Comparison of ENCODE assay signal across 24 mouse cellular contexts in the genomic region with DNA sequence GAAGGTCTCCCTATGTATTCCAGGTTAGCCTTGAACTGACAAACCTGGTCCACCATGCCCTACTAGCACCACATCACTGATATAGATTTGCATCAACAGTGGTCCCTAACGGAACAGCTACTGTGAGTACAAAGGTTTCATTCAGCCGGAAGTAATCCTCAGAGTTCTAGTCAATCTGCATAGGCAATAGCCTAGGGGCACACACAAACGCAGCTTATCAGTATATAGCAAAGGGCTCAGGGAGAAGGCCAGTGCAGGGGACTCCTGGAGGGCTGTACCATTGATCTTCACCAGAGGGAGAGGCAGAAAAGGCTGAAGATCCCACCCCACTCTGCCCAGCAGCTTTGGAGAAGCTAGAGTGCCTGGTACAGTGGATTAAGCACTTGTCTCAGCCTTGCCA. TPM values are rescaled to one million over a fixed set of nuclear protein-coding genes. Genes with fewer than 3 reads are reported as not detected.
A peak's percentile ranks its signal among the peaks of the same experiment; 100 is the strongest.
DNase-seq lines count a peak whose midpoint lies in the region; ATAC-seq and TF ChIP-seq lines count a peak whose summit lies in the region.
"Had no signal": no experiment of that assay in that cellular context is flagged by ENCODE, and none has a peak within 500 bp of the region (broad histone marks: within the 10 kb centered on the region; RNA-seq: fewer than 3 reads in every experiment).

No protein-coding gene starts in this region.

- TF ChIP-seq CTCF in midbrain, postnatal 0 days (IDR thresholded peaks at IDR 0.05), result no peak

- H3K27me3 ChIP-seq in forebrain, embryonic 12.5 days, result 0 out of 2 replicates have a peak, but pooled peaks cover 3% of the 10 kb centered on the region
- no peaks in the 10 kb centered on the region for H3K27me3 ChIP-seq in forebrain, embryonic 16.5 days (replicated peaks; ENCODE audit: control insufficient read depth, insufficient read depth, low read length)
- no peaks in the 10 kb centered on the region for H3K27me3 ChIP-seq in midbrain, embryonic 11.5 days (ENCODE audit: control insufficient read depth, insufficient read depth, low read length)
- H3K27me3 ChIP-seq in midbrain, postnatal 0 days (ENCODE audit: insufficient read depth, low read length), result no peaks in the 10 kb centered on the region
- H3K27me3 ChIP-seq in midbrain, embryonic 12.5 days, result no peaks in the 10 kb centered on the region
- H3K27me3 ChIP-seq: intestine, embryonic 15.5 days; neural tube, embryonic 13.5 days had no signal

- H3K9me3 ChIP-seq in forebrain, embryonic 12.5 days, result no peaks in the 10 kb centered on the region
- no peaks in the 10 kb centered on the region for H3K9me3 ChIP-seq in forebrain, embryonic 16.5 days (ENCODE audit: control insufficient read depth, low read length)
- H3K9me3 ChIP-seq in midbrain, embryonic 11.5 days (ENCODE audit: control insufficient read depth, low read length), result no peaks in the 10 kb centered on the region
- H3K9me3 ChIP-seq in midbrain, postnatal 0 days (ENCODE audit: low read length), result no peaks in the 10 kb centered on the region
- H3K9me3 ChIP-seq in midbrain, embryonic 12.5 days, result no peaks in the 10 kb centered on the region
- H3K9me3 ChIP-seq: intestine, embryonic 15.5 days; limb, embryonic 10.5 days; liver, embryonic 15.5 days; neural tube, embryonic 13.5 days had no signal

- DNase-seq in midbrain, embryonic 11.5 days (ENCODE audit: low spot score, missing footprints), result no peak
- DNase-seq in midbrain, postnatal 0 days (ENCODE audit: low spot score), result no peak
- no peak for DNase-seq in yolk sac, embryonic 10.5 days (ENCODE audit: low spot score)
- no peak for DNase-seq in kidney, postnatal 14 days
- DNase-seq: cerebellum, adult 2 months; cerebellum, postnatal 36 days; heart, postnatal 10 days; kidney, adult 9 months; kidney, postnatal 36 days had no signal

- ATAC-seq in forebrain, embryonic 12.5 days (ENCODE audit: low FRiP score), result no peak
- ATAC-seq in forebrain, embryonic 16.5 days, result no peak
- peak; percentile 59 for ATAC-seq in midbrain, embryonic 11.5 days (ENCODE audit: low FRiP score)
- no peak for ATAC-seq in midbrain, postnatal 0 days (ENCODE audit: low FRiP score)
- ATAC-seq in midbrain, embryonic 12.5 days (ENCODE audit: low FRiP score, low read depth), result no peak
- ATAC-seq: intestine, embryonic 15.5 days; lung, postnatal 0 days had no signal

- H3K27ac ChIP-seq in forebrain, embryonic 12.5 days, result 0 out of 2 replicates have a peak overlapping the region, but pooled peaks have one; percentile 25
- H3K27ac ChIP-seq in forebrain, embryonic 16.5 days (ENCODE audit: low read length), result no peak overlapping the region
- no peak overlapping the region for H3K27ac ChIP-seq in midbrain, embryonic 11.5 days (ENCODE audit: low read depth, low read length)
- H3K27ac ChIP-seq in midbrain, postnatal 0 days (ENCODE audit: low read depth, low read length), result no peak overlapping the region
- H3K27ac ChIP-seq in midbrain, embryonic 12.5 days (replicated peaks), result peak overlapping the region; percentile 16; the same call in 1 of the 2 replicates
- H3K27ac ChIP-seq: hindbrain, embryonic 14.5 days; intestine, embryonic 15.5 days; limb, embryonic 10.5 days; liver, embryonic 15.5 days; neural tube, embryonic 13.5 days; stomach, postnatal 0 days had no signal

- peaks cover 55% of the 10 kb centered on the region for H3K4me1 ChIP-seq in forebrain, embryonic 12.5 days
- H3K4me1 ChIP-seq in forebrain, embryonic 16.5 days (replicated peaks; ENCODE audit: control insufficient read depth, insufficient read depth, low read length), result peaks cover 22% of the 10 kb centered on the region
- H3K4me1 ChIP-seq in midbrain, embryonic 11.5 days (ENCODE audit: control insufficient read depth, insufficient read depth, low read length), result peaks cover 37% of the 10 kb centered on the region
- peaks cover 3% of the 10 kb centered on the region; the same call in 1 of the 2 replicates for H3K4me1 ChIP-seq in midbrain, postnatal 0 days (ENCODE audit: insufficient read depth, low read length)
- H3K4me1 ChIP-seq in midbrain, embryonic 12.5 days, result peaks cover 59% of the 10 kb centered on the region

- WGBS in forebrain, embryonic 12.5 days, result 14% methylated on average over 3 of the region's 3 CpGs
- WGBS in forebrain, embryonic 16.5 days, result 11% methylated on average over 3 of the region's 3 CpGs
- 12% methylated on average over 3 of the region's 3 CpGs for WGBS in midbrain, embryonic 11.5 days
- WGBS in midbrain, postnatal 0 days, result 14% methylated on average over 3 of the region's 3 CpGs
- WGBS in midbrain, embryonic 12.5 days, result 18% methylated on average over 3 of the region's 3 CpGs

- peaks cover 9% of the 10 kb centered on the region; the same call in 1 of the 2 replicates for H3K36me3 ChIP-seq in forebrain, embryonic 12.5 days (replicated peaks)
- H3K36me3 ChIP-seq in forebrain, embryonic 16.5 days (ENCODE audit: control insufficient read depth, insufficient read depth), result no peaks in the 10 kb centered on the region
- H3K36me3 ChIP-seq in midbrain, embryonic 11.5 days (ENCODE audit: control insufficient read depth, insufficient read depth, low read length), result no peaks in the 10 kb centered on the region
- peaks cover 4% of the 10 kb centered on the region; the same call in 1 of the 2 replicates for H3K36me3 ChIP-seq in midbrain, postnatal 0 days (ENCODE audit: insufficient read depth, low read length)
- peaks cover 13% of the 10 kb centered on the region; the same call in 1 of the 2 replicates for H3K36me3 ChIP-seq in midbrain, embryonic 12.5 days
- H3K36me3 ChIP-seq: intestine, embryonic 15.5 days; liver, embryonic 15.5 days had no signal

- H3K4me3 ChIP-seq in forebrain, embryonic 12.5 days (replicated peaks), result no peak overlapping the region
- H3K4me3 ChIP-seq in forebrain, embryonic 16.5 days (replicated peaks; ENCODE audit: low read length), result no peak overlapping the region
- H3K4me3 ChIP-seq in midbrain, embryonic 11.5 days (ENCODE audit: low read depth, low read length), result no peak overlapping the region
- H3K4me3 ChIP-seq in midbrain, postnatal 0 days (ENCODE audit: low read depth, low read length), result no peak overlapping the region
- no peak overlapping the region for H3K4me3 ChIP-seq in midbrain, embryonic 12.5 days
- H3K4me3 ChIP-seq: intestine, embryonic 15.5 days; limb, embryonic 10.5 days; liver, embryonic 15.5 days; neural tube, embryonic 13.5 days had no signal

- H3K9ac ChIP-seq in forebrain, embryonic 12.5 days, result no peak overlapping the region
- H3K9ac ChIP-seq in forebrain, embryonic 16.5 days (replicated peaks; ENCODE audit: low read depth, low read length), result no peak overlapping the region
- H3K9ac ChIP-seq in midbrain, embryonic 11.5 days (ENCODE audit: low read length), result no peak overlapping the region
- no peak overlapping the region for H3K9ac ChIP-seq in midbrain, postnatal 0 days (replicated peaks; ENCODE audit: low read length, poor library complexity, severe bottlenecking)
- no peak overlapping the region for H3K9ac ChIP-seq in midbrain, embryonic 12.5 days (replicated peaks)
- H3K9ac ChIP-seq: hindbrain, embryonic 14.5 days; intestine, embryonic 15.5 days; liver, embryonic 15.5 days; neural tube, embryonic 13.5 days had no signal

- H3K4me2 ChIP-seq in forebrain, embryonic 12.5 days, result no peak overlapping the region
- no peak overlapping the region for H3K4me2 ChIP-seq in forebrain, embryonic 16.5 days (ENCODE audit: low read length)
- H3K4me2 ChIP-seq in midbrain, embryonic 11.5 days, result no peak overlapping the region
- H3K4me2 ChIP-seq in midbrain, postnatal 0 days (ENCODE audit: low read depth, low read length, poor library complexity, severe bottlenecking), result no peak overlapping the region
- no peak overlapping the region for H3K4me2 ChIP-seq in midbrain, embryonic 12.5 days (replicated peaks)
- H3K4me2 ChIP-seq: heart, embryonic 11.5 days; hindbrain, embryonic 14.5 days; intestine, embryonic 15.5 days; liver, embryonic 15.5 days; neural tube, embryonic 13.5 days had no signal

RNA-seq across cellular contexts. Expression of a gene that starts 27.0 kb away (rescaled TPM):
- 9.6 and 12.1 TPM in 2 replicates for polyA plus RNA-seq in forebrain, embryonic 12.5 days (2016; fragmentation: Nextera tagmentation; extraction: Ambion mirVana)
- 5.4 and 12.1 TPM in 2 replicates for polyA plus RNA-seq in forebrain, embryonic 16.5 days (2015; fragmentation: Nextera tagmentation; extraction: Ambion mirVana)
- polyA plus RNA-seq in midbrain, embryonic 11.5 days (2014; fragmentation: Nextera tagmentation; extraction: Ambion mirVana), result 7.6 and 9.3 TPM in 2 replicates
- total RNA-seq in midbrain, postnatal 0 days (2014; rRNA removed), result 94.6 and 131 TPM in 2 replicates
- 13.0 and 13.2 TPM in 2 replicates for polyA plus RNA-seq in midbrain, postnatal 0 days (2015; fragmentation: Nextera tagmentation; extraction: Ambion mirVana)
- polyA plus RNA-seq in midbrain, embryonic 12.5 days (2016; fragmentation: Nextera tagmentation; extraction: Ambion mirVana), result 16.2 and 16.5 TPM in 2 replicates

RNA-seq across cellular contexts. Expression of a gene that starts 39.0 kb away (rescaled TPM):
- 0.19 and 0.26 TPM in 2 replicates for polyA plus RNA-seq in forebrain, embryonic 12.5 days (2016; fragmentation: Nextera tagmentation; extraction: Ambion mirVana)
- polyA plus RNA-seq in forebrain, embryonic 16.5 days (2015; fragmentation: Nextera tagmentation; extraction: Ambion mirVana), result 0.38 and 0.48 TPM in 2 replicates
- polyA plus RNA-seq in midbrain, embryonic 11.5 days (2014; fragmentation: Nextera tagmentation; extraction: Ambion mirVana), result not detected in 2 replicates
- 0.93 and 6.5 TPM in 2 replicates for total RNA-seq in midbrain, postnatal 0 days (2014; rRNA removed)
- 1.2 and 1.3 TPM in 2 replicates for polyA plus RNA-seq in midbrain, postnatal 0 days (2015; fragmentation: Nextera tagmentation; extraction: Ambion mirVana)
- polyA plus RNA-seq in midbrain, embryonic 12.5 days (2016; fragmentation: Nextera tagmentation; extraction: Ambion mirVana), result 0.36 TPM in 1 of 2 replicates, not detected in the other
- total RNA-seq: adrenal gland, adult 18-20 months; gastrocnemius, adult 18-20 months; left cerebral cortex, adult 18-20 months had no signal
- polyA plus RNA-seq: C2C12; heart, embryonic 11.5 days; limb, embryonic 10.5 days; liver, embryonic 15.5 days had no signal

RNA-seq across cellular contexts. Expression of a gene that starts 52.8 kb away (rescaled TPM):
- polyA plus RNA-seq in forebrain, embryonic 12.5 days (2016; fragmentation: Nextera tagmentation; extraction: Ambion mirVana), result 0.52 and 0.97 TPM in 2 replicates
- polyA plus RNA-seq in forebrain, embryonic 16.5 days (2015; fragmentation: Nextera tagmentation; extraction: Ambion mirVana), result 0.26 and 0.35 TPM in 2 replicates
- polyA plus RNA-seq in midbrain, embryonic 11.5 days (2014; fragmentation: Nextera tagmentation; extraction: Ambion mirVana), result 0.27 and 0.50 TPM in 2 replicates
- 1.1 and 5.0 TPM in 2 replicates for total RNA-seq in midbrain, postnatal 0 days (2014; rRNA removed)
- 0.92 and 1.4 TPM in 2 replicates for polyA plus RNA-seq in midbrain, postnatal 0 days (2015; fragmentation: Nextera tagmentation; extraction: Ambion mirVana)
- 0.47 and 0.68 TPM in 2 replicates for polyA plus RNA-seq in midbrain, embryonic 12.5 days (2016; fragmentation: Nextera tagmentation; extraction: Ambion mirVana)
- total RNA-seq: gastrocnemius, adult 18-20 months had no signal

RNA-seq across cellular contexts. Expression of a gene that starts 54.2 kb away (rescaled TPM):
- polyA plus RNA-seq in forebrain, embryonic 12.5 days (2016; fragmentation: Nextera tagmentation; extraction: Ambion mirVana), result 0.41 and 0.49 TPM in 2 replicates
- polyA plus RNA-seq in forebrain, embryonic 16.5 days (2015; fragmentation: Nextera tagmentation; extraction: Ambion mirVana), result 0.18 and 0.55 TPM in 2 replicates
- 0.47 and 0.49 TPM in 2 replicates for polyA plus RNA-seq in midbrain, embryonic 11.5 days (2014; fragmentation: Nextera tagmentation; extraction: Ambion mirVana)
- 1.7 and 3.6 TPM in 2 replicates for total RNA-seq in midbrain, postnatal 0 days (2014; rRNA removed)
- 0.72 and 0.99 TPM in 2 replicates for polyA plus RNA-seq in midbrain, postnatal 0 days (2015; fragmentation: Nextera tagmentation; extraction: Ambion mirVana)
- 0.57 and 0.89 TPM in 2 replicates for polyA plus RNA-seq in midbrain, embryonic 12.5 days (2016; fragmentation: Nextera tagmentation; extraction: Ambion mirVana)

Comparison
In these comparisons a context has a peak if more than half of its experiments do, and no peak if none do; other contexts are left out.
1. H3K27ac ChIP-seq: peak in forebrain, embryonic 12.5 days (single experiment) and midbrain, embryonic 12.5 days (single experiment); none in forebrain, embryonic 16.5 days (single experiment), midbrain, embryonic 11.5 days (single experiment) and midbrain, postnatal 0 days (single experiment).